Mouse (Mus musculus): ENCODE results near the gene Erp27.

Erp27 gene

DNA sequence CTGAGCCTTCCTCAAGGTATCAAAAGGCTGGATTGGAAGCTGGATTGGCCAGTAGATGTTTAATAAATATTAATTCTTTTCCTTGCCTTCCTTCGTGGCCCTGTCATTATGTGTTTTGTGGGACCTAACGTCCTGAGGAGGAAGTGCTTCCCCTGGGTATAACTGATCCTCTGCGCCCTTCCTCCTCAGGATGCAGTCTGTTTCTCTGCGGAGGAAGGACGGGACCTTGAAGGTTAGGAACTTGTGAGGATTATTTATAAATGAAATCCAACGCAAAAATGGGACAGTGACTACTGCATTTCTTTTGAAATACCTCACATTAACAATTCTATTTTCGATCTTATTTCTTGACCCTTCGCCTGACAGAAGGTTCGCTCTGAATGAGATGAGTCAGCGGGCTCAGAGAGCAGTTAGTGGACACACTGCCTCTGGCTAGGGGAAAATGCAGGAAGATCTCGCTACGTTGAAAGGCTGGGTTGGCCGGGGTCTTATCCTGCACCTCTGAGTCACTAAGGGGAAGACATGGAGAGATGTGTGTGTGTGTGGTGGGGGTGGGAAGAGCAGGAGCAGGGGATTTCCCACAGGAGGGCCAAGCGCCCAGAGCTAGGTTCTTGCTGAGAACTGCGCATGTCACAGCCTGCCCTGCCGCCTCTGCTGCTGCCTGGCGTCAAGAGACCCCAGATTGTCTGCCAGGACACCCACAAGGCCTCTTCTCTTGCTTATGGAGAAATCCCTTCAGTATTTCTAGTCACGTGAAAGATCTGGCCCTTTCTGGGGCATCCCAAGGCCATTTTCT lies 16.5 kb upstream of the Erp27 start:
- DNase-seq, result no peak

DNA sequence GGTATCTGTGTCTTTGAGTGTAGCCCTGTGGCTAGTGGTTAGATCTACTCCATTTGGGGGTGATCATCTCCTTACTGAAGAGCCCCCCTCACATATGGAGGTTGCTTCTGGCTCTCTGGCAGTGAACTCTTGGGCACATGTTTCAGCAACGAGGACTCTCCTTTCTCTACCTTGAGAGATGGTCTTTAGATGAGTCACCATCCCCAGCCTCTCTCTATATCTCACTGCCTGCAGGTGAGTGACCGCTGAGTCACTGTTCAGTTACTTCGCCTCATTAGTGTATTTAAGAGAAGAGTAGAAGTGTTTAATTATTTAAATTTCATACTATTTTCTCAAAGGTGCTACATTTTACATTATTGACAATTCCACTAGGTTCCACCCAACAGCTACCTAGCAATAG lies 15.1 kb upstream of the Erp27 start:
- DNase-seq, result no peak

DNA sequence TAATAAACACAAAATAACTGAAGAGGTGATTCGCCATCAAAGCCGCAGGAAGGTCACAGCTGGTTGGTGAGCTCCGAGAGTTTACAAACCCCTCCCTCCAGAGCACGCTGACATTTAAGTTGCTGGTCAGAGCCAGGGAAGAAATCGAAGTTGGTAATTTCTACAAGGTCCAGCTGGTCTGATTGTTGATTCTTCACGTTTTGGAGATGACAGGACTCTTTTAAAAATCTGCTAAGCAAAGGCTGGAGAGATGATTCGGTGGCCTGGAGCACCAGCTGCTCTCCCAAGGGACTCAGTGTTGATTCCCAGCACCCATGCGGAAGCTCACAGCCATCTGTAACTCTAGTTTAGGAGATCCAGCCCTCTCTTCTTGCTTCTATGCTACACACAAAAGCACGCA lies 14.4 kb upstream of the Erp27 start:
- no peak for DNase-seq

DNA sequence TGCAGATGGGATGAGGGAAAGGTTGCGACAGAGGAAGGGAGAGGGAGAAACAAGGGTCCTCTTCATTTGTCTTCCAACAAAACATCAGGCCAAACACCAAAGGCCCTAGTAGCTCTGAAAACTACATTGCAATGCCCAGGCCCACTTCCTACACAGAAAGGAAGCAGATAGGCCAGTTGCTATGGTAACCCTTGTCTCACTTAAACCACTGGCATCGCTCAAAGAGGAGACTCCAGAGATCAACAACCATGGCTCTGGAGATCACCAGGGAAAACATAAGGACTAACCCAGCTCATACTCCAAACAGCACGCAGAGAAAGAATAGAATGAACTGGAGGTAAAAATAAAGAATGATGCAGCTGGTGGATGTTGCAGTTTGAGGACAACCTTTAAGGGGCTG lies 13.3 kb upstream of the Erp27 start:
- DNase-seq, result no peak

DNA sequence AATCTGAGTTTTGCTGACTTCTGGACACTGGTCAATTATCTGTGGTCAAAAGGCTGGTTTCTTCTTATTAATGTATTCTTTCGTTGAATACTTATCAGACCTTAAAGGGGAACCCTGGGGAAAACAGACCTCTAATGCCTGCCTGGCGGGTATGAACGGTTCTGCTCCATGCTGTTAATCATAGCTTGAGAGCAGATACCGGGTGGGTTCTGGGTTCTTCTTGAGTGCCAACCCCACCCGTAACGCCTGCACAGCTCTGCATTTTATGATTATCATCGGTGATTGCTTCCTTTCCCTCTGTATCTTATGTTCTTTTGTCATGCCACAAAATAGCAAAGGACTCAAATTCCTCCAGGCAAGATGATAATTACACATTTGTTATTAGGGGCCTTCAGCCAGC lies 12.1 kb upstream of the Erp27 start:
- DNase-seq, result no peak

DNA sequence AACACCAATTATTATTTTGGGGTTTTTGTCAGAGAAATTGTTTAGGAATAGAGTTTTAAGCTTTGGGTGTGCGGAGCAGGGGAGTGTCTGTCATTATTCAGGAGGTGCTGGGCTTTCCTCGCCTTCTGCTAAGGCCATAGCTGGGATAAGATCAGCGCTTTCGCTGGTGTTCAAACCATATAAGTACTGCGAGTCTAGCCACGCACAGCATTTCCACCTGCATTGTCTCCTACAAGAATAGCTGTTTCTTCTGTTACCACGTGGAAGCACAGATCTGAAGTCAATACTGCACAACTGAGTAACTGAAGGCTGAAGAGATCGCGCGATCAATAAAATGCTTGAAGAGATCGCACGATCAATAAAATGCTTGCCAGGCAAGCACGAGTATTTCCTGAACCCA lies 9.3 kb upstream of the Erp27 start:
- no peak for DNase-seq

DNA sequence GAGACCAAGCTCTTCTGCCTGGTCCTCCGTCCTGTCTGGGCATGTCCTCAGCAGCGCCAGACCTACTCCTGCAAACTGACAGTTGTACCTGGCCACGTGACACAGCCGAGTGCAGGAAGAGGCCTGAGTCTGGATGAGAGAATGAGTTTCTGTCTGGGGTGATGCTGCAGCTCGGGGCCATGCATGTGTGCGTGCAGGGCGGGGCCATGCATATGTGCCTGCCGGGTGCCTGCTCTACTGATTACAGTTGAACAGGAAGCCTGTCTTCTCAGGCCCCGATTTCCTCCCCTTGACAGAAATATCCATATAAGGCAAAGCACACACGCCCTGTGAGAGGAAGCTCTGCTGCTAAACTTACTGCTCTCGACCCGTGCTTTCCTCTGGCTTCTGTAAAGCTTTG lies 8.7 kb upstream of the Erp27 start:
- peak; percentile 72 for DNase-seq

DNA sequence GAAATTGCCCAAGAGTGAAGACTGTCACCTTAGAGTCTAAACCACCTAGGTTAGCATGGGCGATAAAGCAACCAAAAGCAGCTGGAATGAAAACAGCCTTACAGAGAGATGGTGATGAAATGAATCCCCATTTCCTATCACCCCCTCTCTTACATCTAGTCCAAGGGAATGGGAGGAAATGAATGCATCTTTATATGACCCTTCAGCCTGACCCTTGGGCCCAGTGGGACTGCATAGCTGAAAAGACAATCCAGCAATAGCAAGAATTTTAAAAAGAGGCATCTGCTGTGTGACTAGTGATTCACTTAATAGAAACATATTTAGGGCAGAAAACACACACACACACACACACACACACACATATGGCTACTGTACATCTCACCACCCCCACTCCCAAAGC lies 5.6 kb upstream of the Erp27 start:
- DNase-seq, result peak; percentile 44

DNA sequence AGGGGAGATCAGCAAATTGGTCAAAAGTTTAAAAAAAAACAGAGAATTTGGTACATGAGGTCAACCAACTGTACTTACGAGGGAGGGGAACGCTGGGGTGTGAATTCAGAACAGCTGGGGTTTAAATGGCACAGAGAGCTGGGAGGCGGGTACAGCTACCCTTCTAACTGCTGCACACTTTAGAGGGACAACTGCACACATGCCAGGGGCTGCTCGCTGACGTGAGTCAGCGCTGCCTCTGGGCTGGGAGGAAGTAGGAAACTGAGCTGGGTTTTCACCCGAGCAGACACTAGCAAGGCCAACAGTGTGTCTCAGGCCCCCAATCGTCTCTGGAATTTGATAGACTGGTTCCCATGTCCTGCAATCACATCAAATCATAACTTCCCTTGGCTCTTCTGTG lies 3.1 kb upstream of the Erp27 start:
- DNase-seq, result no peak

DNA sequence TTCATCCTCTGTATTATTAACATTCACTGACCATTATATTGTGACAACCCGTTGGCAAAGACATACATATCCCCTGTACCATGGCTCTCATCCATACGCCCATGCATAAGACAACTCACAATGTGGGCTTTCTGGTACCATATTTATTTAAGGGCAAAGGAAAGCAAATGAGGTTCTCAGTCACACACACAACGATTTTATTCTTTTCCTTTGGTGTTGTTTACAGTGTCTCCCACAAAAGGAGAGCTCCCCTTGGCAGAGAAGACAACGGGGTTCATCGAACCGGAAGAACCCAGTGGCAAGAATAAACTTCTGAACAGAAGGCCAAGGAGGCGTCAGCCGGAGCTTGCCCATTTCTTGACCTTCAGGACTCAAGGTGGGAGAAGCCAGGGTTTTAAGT lies 1.6 kb upstream of the Erp27 start, which contains the start of gene Pde6h:
Pde6h (plus strand) TSS at position 301 of the 400 bp plus-strand sequence.
- no peak for DNase-seq

DNA sequence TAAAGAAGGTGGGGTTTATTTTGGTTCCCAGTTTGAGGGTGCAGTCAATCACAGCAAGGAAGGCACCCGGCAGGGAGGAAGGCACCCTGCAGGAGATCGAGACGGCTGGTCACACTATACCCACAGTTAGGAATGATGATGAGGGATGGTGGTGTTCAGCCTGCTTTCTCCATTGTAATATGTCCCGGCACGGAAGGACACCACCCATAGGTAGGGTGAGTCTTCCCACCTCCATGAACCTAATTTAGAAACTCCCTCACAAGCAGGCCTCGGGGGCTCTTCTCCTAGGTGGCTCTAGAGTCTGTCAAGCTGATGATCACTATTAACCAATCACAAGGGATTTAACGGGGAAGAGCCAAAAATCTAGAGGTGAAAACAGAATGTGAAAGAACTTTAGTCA lies 891 bp upstream of the Erp27 start:
- no peak for DNase-seq

DNA sequence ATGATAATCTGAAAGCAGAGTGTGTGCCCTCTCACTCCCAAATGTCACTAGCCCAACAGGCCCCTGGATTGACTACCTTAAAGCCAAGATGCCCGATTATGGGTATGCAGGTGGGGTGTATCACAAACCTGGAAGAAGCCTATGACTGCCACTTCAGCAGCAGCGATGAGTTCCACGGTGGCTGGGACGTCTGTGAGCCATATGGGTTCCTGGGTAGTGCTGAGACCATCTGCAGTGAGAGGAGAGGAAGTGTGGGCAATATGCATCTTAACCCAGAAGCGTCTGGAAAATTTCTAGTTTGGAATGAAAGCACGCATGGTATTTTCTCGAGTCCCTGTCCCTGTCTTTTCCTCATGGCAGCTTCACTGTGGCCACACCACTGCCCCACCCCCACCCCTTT lies 379 bp downstream of the Erp27 start:
- DNase-seq, result no peak

DNA sequence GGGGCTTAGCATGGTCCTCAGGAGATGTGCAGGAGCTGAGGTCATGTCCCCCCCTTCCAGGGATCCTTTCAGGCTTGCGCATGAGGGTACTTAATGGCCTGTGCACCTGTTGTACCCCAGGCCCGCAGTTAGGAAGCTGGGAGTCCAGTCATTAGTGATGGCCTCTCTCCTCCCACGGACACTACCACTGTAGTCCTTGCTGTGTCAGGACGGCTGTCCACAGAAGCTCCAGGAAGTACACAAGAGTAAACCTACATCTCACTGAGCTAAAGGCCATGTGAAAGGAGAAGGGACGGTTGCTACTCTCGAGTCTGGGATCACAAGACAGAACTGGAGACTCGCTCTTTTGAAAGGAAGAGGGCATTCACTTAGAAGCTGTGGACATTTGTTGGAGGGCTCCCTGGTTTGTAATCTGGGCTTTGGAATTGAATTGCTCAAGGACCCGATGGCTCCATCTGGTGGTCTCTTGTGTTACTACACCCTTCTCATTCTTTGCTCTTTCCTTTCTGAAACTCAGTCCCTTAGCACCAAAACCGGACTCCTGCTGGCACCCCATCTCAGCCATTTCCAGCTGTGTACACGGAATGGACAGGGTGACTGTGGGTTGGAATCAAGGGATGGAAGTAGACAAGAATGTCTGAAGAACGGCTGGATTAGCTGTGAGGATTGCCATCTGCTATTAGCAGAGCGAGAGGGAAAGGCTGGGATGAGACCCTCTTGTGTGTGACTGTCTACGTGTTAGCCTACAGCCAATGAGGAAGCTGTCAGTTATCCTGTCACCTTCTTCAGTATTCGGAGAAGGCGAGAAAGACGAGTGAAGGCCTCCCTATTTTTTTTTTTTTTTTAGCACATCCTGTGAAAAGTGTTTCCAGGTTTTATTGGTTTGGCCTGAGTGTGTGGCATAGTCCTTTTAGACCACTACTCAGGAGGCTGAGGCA lies 1.4 kb downstream of the Erp27 start:
- DNase-seq, result peak; percentile 86

DNA sequence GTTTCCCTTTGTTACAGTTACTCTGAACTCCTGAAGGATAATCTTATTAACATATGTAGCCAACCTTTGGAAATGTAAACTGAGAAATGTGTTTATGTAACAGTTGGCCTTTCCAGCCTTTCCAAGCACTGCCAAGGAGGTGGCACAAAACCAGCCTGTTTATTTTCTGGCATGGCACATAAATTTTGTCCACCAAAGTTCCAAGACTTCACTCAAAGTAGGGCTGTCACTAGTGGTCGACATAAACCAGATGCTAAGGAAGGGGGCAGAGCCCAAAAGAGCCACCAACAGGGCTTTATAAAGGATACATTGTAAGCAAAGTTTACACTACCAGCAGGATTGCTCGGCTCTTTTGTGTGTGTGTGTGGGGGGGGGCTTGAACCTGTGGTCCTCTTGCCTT lies 4.1 kb downstream of the Erp27 start:
- DNase-seq, result no peak

DNA sequence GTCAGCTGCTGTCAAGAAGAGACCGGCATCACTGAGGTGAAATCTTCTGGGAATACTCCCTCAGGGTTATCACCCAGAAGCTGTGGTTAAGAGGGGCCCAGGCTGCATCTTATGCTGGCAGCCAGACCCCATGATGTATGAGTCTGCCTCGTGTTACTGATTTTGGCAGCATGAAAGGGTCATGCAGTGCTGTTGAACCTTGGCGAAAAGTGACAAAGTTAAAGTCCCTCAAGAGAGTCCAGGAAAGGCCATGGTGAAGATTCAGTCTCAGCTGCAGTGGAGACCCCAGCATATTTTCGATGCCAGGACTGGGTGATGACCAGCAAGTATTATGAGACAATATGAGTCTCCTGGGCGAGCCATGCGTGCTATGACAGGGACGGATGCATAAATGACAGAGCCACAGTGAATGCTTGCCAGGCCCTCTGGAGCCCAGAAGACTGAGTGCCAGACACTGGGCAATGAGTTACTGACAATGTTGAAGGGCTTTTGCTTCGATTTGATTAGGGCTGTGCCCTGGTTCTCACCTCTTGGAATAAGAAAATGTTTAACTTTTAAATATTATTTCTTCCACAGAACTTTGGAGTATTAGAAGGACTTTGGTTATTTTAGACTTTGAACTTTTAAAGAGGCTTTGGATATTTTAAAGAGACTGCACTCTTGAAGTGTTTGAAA lies 6.1 kb downstream of the Erp27 start:
- DNase-seq, result no peak

DNA sequence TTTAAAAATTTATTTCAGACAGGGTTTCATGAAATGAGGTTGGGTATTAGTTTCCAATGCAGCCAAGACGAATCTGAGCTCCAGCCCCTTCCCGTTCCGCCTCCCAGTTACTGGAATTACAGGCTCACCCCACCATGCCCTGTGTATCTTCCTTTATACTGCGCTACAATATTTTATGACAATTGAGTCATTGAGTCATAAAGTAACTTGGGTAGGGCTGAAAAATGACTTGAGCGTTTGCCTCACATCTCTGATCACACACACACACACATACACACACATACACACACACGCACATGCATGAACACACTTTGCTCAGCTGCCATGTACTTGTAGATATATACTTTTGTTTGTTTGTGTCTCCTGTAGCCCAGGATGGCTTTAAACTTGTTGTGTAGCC lies 7.7 kb downstream of the Erp27 start:
- DNase-seq, result no peak

DNA sequence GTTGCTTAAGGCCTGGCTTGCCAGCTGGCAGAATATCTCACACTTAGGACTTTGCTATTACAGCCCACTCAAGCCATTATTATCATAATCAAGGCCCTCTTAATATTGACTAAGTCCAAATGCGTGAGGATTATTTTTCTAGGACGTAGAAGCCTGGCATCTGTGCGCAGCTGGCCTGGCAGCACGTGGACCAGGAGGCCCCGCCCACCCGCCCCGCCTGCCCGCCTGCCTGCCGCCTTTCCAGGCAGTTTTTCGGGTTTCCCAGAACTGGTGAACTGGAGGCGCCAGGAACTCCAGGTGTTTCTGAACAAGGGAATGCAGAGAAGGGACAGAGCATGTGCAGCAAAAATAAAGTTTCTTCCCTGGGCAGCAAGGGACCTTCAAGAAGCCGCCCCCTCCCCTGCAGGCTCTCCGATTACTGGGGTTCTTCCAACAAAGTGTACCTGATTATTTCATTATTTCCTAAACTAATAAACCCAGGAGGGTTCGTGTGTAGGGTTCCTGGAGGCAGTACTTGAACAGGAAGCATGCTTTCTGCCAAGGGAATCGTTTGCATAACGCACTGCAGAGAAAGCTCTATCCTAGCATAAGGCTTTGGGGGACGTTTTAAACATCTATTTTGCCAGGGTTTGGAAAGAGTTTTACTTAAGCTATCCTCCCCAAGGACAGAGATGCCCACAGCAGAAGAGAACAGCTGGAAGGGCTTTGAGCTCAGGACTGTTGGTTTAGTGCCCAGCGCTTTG lies 8.4 kb downstream of the Erp27 start:
- DNase-seq, result peak; percentile 56

DNA sequence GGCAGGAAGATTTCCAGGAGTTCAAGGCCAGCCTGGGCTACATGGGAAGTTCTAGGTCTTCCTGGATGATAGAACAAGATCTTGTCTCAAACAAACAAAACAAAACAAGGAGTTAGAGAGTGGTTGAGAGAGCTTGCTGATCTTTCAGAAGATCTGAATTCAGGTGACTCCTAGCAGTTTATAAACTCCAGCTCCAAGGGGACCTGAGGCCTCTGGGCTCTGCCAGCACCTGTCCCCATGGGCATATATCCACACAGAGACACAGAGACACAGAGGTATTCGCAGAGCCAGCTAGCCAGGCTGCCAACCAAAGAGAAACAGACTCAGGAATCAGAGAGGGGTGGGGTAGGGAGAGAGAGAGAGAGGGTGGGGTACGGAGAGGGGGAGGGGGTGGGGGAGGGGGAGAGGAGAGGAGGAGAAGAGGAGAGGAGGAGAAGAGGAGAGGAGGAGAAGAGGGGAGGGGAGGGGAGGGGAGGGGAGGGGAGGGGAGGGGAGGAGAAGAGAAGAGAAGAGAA lies 9.2 kb downstream of the Erp27 start:
- DNase-seq, result no peak

DNA sequence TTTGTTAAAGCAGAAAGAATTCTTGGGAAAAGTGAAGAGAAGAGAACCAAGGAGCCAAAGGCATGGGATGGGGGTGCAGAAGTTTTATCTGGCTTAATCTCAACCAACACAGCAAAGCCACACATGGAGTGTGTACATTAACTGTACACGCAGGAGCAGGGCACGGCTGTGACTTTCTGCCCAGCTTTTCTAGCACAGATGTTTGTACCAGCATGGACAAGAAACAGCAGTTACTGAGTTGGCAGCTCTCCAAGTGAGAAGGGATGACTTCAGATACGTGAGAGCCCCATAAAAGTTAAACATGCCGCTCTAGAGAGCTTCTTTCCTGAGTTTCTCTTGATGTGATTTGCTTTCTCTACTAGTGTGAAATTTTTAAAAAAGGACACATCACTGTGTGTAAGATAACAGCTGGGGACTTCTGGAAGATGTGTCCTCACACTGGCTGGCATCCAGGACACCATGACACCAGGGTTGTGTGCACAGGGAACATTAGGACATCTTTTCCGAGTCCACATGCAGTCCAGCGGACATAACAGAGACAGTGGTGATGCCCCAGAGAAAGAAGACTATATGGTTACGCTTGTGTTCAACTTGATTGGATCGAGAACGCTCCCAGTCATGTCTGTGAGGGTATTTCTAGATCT lies 11.6 kb downstream of the Erp27 start:
- peak; percentile 56 for DNase-seq

DNA sequence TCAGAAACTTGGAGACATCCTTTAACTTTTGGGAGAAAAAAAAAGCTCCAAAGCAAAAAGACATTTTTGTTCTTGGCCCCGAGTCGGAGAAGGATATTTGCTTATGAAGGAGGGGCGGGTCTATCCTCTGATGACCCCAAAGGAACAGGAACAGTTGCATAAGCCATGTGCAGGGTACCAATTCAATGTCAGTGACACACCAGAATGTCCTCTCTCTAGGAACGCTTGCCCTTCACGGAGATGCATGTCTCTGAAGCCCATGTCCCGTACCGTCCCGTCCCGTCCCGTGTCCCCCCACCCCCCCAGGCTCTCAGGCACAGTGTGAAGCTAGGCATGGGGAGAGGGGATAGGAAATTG lies 15.1 kb downstream of the Erp27 start:
- DNase-seq, result peak; percentile 61

DNA sequence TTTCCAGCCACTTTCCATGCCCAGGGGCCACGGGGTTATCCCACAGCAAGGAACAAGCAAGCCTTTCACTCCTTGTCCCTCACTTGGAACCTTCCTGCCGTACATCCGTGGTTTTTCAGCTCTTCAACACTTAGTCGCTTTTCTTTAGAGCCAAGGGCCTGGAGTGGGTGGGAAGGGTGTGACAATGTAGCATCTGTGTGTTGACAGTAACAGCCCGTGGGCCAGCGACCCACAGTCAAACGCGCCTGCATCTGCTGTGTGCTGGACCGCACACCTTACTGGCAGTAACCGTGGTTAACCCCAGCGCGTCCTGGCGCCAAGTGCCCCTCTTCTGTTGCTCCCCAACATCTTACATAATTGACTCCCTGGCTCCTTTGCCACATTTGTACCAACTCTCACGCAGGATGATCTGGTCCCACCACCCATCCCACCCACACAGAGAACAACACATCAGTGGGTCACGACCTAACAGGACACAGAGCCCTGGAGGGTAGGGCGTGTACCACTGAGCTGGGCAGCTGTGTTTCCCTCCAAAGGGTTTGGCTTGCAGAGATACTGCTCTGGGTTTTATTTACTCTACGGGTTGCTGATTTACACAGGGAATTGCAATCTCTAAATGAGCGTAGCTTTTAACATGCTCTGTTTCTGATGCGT lies 15.6 kb downstream of the Erp27 start:
- DNase-seq, result no peak
